Mouse (Mus musculus): Measurements from ENCODE around the gene Trpm4. TPM values are rescaled to one million over a fixed set of nuclear protein-coding genes. Genes with fewer than 3 reads are reported as not detected.
"Not testable (repeated sequence)": the region's sequence is repeated elsewhere in the genome, so short reads cannot be mapped to it uniquely, and the experiment has no call there.

The Trpm4 gene
- total RNA-seq, 2 experiments from 2014 or later: 17.0 to 18.1 TPM

- no peak for DNase-seq (ENCODE audit: low spot score in 2 of 2)
Measured at GRCm38 (mm10) chr7:45259281-45259680, 74.3 kb downstream of the Trpm4 start.

- no peak for DNase-seq (ENCODE audit: low spot score in 2 of 2)
Measured at GRCm38 (mm10) chr7:45257063-45257840, 76.3 kb downstream of the Trpm4 start.

- DNase-seq (ENCODE audit: low spot score in 2 of 2): not testable (repeated sequence)
Measured at GRCm38 (mm10) chr7:45255822-45256221, 77.8 kb downstream of the Trpm4 start.

GRCm38 (mm10) chr7:45253806-45254205 is 79.8 kb downstream of the Trpm4 start:
- DNase-seq (ENCODE audit: low spot score in 2 of 2): no peak

Other genes starting within 250 kb of the Trpm4 start
- 10 to 100 TPM; 77.0 to 81.8 TPM for gene Rcn3, start 241.6 kb downstream of the Trpm4 start, total RNA-seq (2021)
- 100 to 1,000 TPM in 1 of 2 experiments, 10 to 100 TPM in 1; 98.0 to 104 TPM for gene Fcgrt, start 229.9 kb downstream of the Trpm4 start, total RNA-seq (2021)
- 1,000 to 10,000 TPM; 1,454 to 1,477 TPM for gene Rps11, start 209.3 kb downstream of the Trpm4 start, total RNA-seq (2021)
- gene Rpl13a, start 205.0 kb downstream of the Trpm4 start, total RNA-seq (2021): 1,000 to 10,000 TPM; 2,237 to 2,371 TPM
- not detected for gene Gm45713, start 197.5 kb downstream of the Trpm4 start, total RNA-seq (2021)
- gene Flt3l, start 197.3 kb downstream of the Trpm4 start, total RNA-seq (2021): 10 to 100 TPM; 18.8 to 23.1 TPM
- gene Pih1d1, start 179.5 kb downstream of the Trpm4 start, total RNA-seq (2021): 10 to 100 TPM; 60.7 to 65.2 TPM
- 10 to 100 TPM; 76.4 to 90.1 TPM for gene Aldh16a1, start 179.2 kb downstream of the Trpm4 start, total RNA-seq (2021)
- 1 to 10 TPM in 1 of 2 experiments, under 1 TPM in 1; 0.31 to 1.9 TPM for gene Slc17a7, start 169.8 kb downstream of the Trpm4 start, total RNA-seq (2021)
- not detected for gene Gfy, start 154.2 kb downstream of the Trpm4 start, total RNA-seq (2021)
- not detected for gene Pth2, start 152.8 kb downstream of the Trpm4 start, total RNA-seq (2021)
- under 1 TPM; 0.31 to 0.84 TPM for gene Ccdc155, start 128.9 kb downstream of the Trpm4 start, total RNA-seq (2021)
- under 1 TPM in 1 of 2 experiments, not detected in 1; 0.78 TPM for gene Dkkl1, start 121.6 kb downstream of the Trpm4 start, total RNA-seq (2021)
- gene Tead2, start 118.0 kb downstream of the Trpm4 start, total RNA-seq (2021): 10 to 100 TPM; 45.1 to 67.8 TPM
- gene Cd37, start 94.7 kb downstream of the Trpm4 start, total RNA-seq (2021): 1 to 10 TPM; 4.1 to 6.2 TPM
- under 1 TPM in 1 of 2 experiments, not detected in 1; 0.28 TPM for gene Slc6a16, start 92.7 kb downstream of the Trpm4 start, total RNA-seq (2021)
- not detected for gene Slc6a21, start 56.3 kb downstream of the Trpm4 start, total RNA-seq (2021)
- 10 to 100 TPM in 1 of 2 experiments, 1 to 10 TPM in 1; 6.7 to 13.0 TPM for gene Hrc, start 1.5 kb upstream of the Trpm4 start, total RNA-seq (2021)
- 1 to 10 TPM; 4.7 to 6.9 TPM for gene Ppfia3, start 33.2 kb upstream of the Trpm4 start, total RNA-seq (2021)
- 1 to 10 TPM; 4.8 to 4.9 TPM for gene Lin7b, start 36.8 kb upstream of the Trpm4 start, total RNA-seq (2021)
- gene Snrnp70, start 62.0 kb upstream of the Trpm4 start, total RNA-seq (2021): 100 to 1,000 TPM; 499 to 509 TPM
- gene Kcna7, start 71.9 kb upstream of the Trpm4 start, total RNA-seq (2021): under 1 TPM; 0.14 to 0.28 TPM
- under 1 TPM; 0.20 to 0.67 TPM for gene Ntf5, start 79.9 kb upstream of the Trpm4 start, total RNA-seq (2021)
- gene Lhb, start 87.0 kb upstream of the Trpm4 start, total RNA-seq (2021): not detected
- gene Gys1, start 101.1 kb upstream of the Trpm4 start, total RNA-seq (2021): 10 to 100 TPM; 38.6 to 40.2 TPM
- 10 to 100 TPM; 56.5 to 65.0 TPM for gene Ruvbl2, start 104.3 kb upstream of the Trpm4 start, total RNA-seq (2021)
- gene Ftl1, start 126.1 kb upstream of the Trpm4 start, total RNA-seq (2021): 100 to 1,000 TPM; 684 to 753 TPM
- gene Bax, start 133.1 kb upstream of the Trpm4 start, total RNA-seq (2021): 10 to 100 TPM; 75.8 to 78.4 TPM
- gene Tulp2, start 148.1 kb upstream of the Trpm4 start, total RNA-seq (2021): under 1 TPM; 0.45 to 0.54 TPM
- gene Gm45808, start 153.0 kb upstream of the Trpm4 start, total RNA-seq (2021): 10 to 100 TPM; 14.9 to 20.7 TPM
- 10 to 100 TPM; 35.0 to 38.8 TPM for gene Dhdh, start 155.0 kb upstream of the Trpm4 start, total RNA-seq (2021)
- 100 to 1,000 TPM; 236 to 239 TPM for gene Nucb1, start 176.6 kb upstream of the Trpm4 start, total RNA-seq (2021)
- gene Ppp1r15a, start 192.5 kb upstream of the Trpm4 start, total RNA-seq (2021): 10 to 100 TPM; 36.9 to 45.1 TPM
- 10 to 100 TPM; 12.5 to 17.5 TPM for gene Plekha4, start 192.6 kb upstream of the Trpm4 start, total RNA-seq (2021)
- 1 to 10 TPM; 1.3 to 1.8 TPM for gene Hsd17b14, start 221.1 kb upstream of the Trpm4 start, total RNA-seq (2021)
- gene Bcat2, start 236.4 kb upstream of the Trpm4 start, total RNA-seq (2021): 10 to 100 TPM; 96.4 to 96.5 TPM